14 mouse cellular contexts compared by ENCODE assay signal in genomic region chrX:106085132-106085531, GRCm38 (mm10). TPM values are rescaled to one million over a fixed set of nuclear protein-coding genes. Genes with fewer than 3 reads are reported as not detected.
DNase-seq lines count a peak whose midpoint lies in the region; ATAC-seq lines count a peak whose summit lies in the region.
"Had no signal": no experiment of that assay in that cellular context is flagged by ENCODE, and none has a peak within 500 bp of the region (broad histone marks: within the 10 kb centered on the region; RNA-seq: fewer than 3 reads in every experiment).

No protein-coding gene starts in this region.

- no peak overlapping the region for H3K4me3 ChIP-seq in heart, embryonic 10.5 days
- H3K4me3 ChIP-seq in hindbrain, embryonic 12.5 days, result no peak overlapping the region
- H3K4me3 ChIP-seq in hindbrain, embryonic 11.5 days (ENCODE audit: low read depth, low read length), result no peak overlapping the region
- H3K4me3 ChIP-seq: embryonic facial prominence, embryonic 12.5 days; forebrain, embryonic 10.5 days had no signal

- H3K9me3 ChIP-seq in heart, embryonic 10.5 days, result no peaks in the 10 kb centered on the region
- H3K9me3 ChIP-seq in hindbrain, embryonic 12.5 days (replicated peaks), result no peaks in the 10 kb centered on the region
- no peaks in the 10 kb centered on the region for H3K9me3 ChIP-seq in hindbrain, embryonic 11.5 days (ENCODE audit: control insufficient read depth, low read length)
- H3K9me3 ChIP-seq: embryonic facial prominence, embryonic 12.5 days; forebrain, embryonic 10.5 days; G1E had no signal

- no peaks in the 10 kb centered on the region for H3K27me3 ChIP-seq in heart, embryonic 10.5 days (ENCODE audit: insufficient read depth, poor library complexity, severe bottlenecking)
- no peaks in the 10 kb centered on the region for H3K27me3 ChIP-seq in hindbrain, embryonic 12.5 days
- H3K27me3 ChIP-seq in hindbrain, embryonic 11.5 days (ENCODE audit: control insufficient read depth, insufficient read depth, low read length), result no peaks in the 10 kb centered on the region
- H3K27me3 ChIP-seq: embryonic facial prominence, embryonic 12.5 days had no signal

- no peak for ATAC-seq in hindbrain, embryonic 12.5 days (ENCODE audit: low FRiP score)
- ATAC-seq in hindbrain, embryonic 11.5 days (ENCODE audit: low FRiP score), result no peak
- ATAC-seq: midbrain, embryonic 16.5 days had no signal

- H3K27ac ChIP-seq in heart, embryonic 10.5 days, result no peak overlapping the region
- no peak overlapping the region for H3K27ac ChIP-seq in hindbrain, embryonic 12.5 days
- no peak overlapping the region for H3K27ac ChIP-seq in hindbrain, embryonic 11.5 days (ENCODE audit: low read depth, low read length)
- H3K27ac ChIP-seq: embryonic facial prominence, embryonic 12.5 days; forebrain, embryonic 10.5 days had no signal

- WGBS in heart, embryonic 10.5 days, result 82% methylated on average over 3 of the region's 3 CpGs
- 92% methylated on average over 3 of the region's 3 CpGs for WGBS in hindbrain, embryonic 12.5 days
- 92% methylated on average over 3 of the region's 3 CpGs for WGBS in hindbrain, embryonic 11.5 days

- H3K4me1 ChIP-seq in heart, embryonic 10.5 days, result no peaks in the 10 kb centered on the region
- H3K4me1 ChIP-seq in hindbrain, embryonic 12.5 days, result no peaks in the 10 kb centered on the region
- no peaks in the 10 kb centered on the region for H3K4me1 ChIP-seq in hindbrain, embryonic 11.5 days (replicated peaks; ENCODE audit: control insufficient read depth, insufficient read depth, low read length)
- H3K4me1 ChIP-seq: embryonic facial prominence, embryonic 12.5 days had no signal

- no peak overlapping the region for H3K9ac ChIP-seq in hindbrain, embryonic 12.5 days
- H3K9ac ChIP-seq in hindbrain, embryonic 11.5 days (ENCODE audit: low read depth, low read length), result no peak overlapping the region
- H3K9ac ChIP-seq: embryonic facial prominence, embryonic 12.5 days had no signal

- no peak overlapping the region for H3K4me2 ChIP-seq in hindbrain, embryonic 12.5 days (replicated peaks)
- H3K4me2 ChIP-seq in hindbrain, embryonic 11.5 days (replicated peaks; ENCODE audit: low read depth, low read length), result no peak overlapping the region
- H3K4me2 ChIP-seq: embryonic facial prominence, embryonic 12.5 days; liver, embryonic 11.5 days had no signal

- H3K36me3 ChIP-seq in heart, embryonic 10.5 days, result peaks cover 6% of the 10 kb centered on the region; the same call in 1 of the 2 replicates
- 0 out of 2 replicates have a peak, but pooled peaks cover 3% of the 10 kb centered on the region for H3K36me3 ChIP-seq in hindbrain, embryonic 12.5 days
- no peaks in the 10 kb centered on the region for H3K36me3 ChIP-seq in hindbrain, embryonic 11.5 days (ENCODE audit: control insufficient read depth, insufficient read depth, low read length)
- H3K36me3 ChIP-seq: embryonic facial prominence, embryonic 12.5 days had no signal

- peak; percentile 90 for DNase-seq in heart, adult 11 months
- DNase-seq in heart, embryonic 10.5 days (ENCODE audit: low spot score), result no peak
- peak; percentile 1 for DNase-seq in 3134 (ENCODE audit: extremely low read depth, insufficient read length, low spot score)
- peak; percentile 8 for DNase-seq in gastrocnemius, postnatal 25 days
- peak; percentile 3 to 30 for DNase-seq in kidney, postnatal 25 days
- no peak for DNase-seq in layer of hippocampus, adult 9-10 months (ENCODE audit: low spot score)
- no peak for DNase-seq in hindbrain, embryonic 11.5 days (ENCODE audit: low spot score)
- DNase-seq: cerebellum, postnatal 36 days had no signal

RNA-seq across cellular contexts. Expression of gene Tlr13, which starts 57.9 kb away (rescaled TPM):
- polyA plus RNA-seq in heart, embryonic 10.5 days (2016; fragmentation: Nextera tagmentation; extraction: Ambion mirVana), result 0.05 and 0.08 TPM in 2 replicates
- total RNA-seq in gastrocnemius, postnatal 25 days (2021), result under 1 TPM; 0.21 to 0.31 TPM
- polyA plus RNA-seq in hindbrain, embryonic 12.5 days (2016; fragmentation: Nextera tagmentation; extraction: Ambion mirVana), result 0.34 and 0.37 TPM in 2 replicates
- polyA plus RNA-seq in hindbrain, embryonic 11.5 days (2014; fragmentation: Nextera tagmentation; extraction: Ambion mirVana), result 0.35 and 0.51 TPM in 2 replicates
- polyA plus RNA-seq: G1E had no signal

RNA-seq across cellular contexts. Expression of gene Atp7a, which starts 58.1 kb away (rescaled TPM):
- 18.3 and 24.0 TPM in 2 replicates for polyA plus RNA-seq in heart, embryonic 10.5 days (2016; fragmentation: Nextera tagmentation; extraction: Ambion mirVana)
- 1 to 10 TPM; 6.9 to 8.1 TPM for total RNA-seq in gastrocnemius, postnatal 25 days (2021)
- 29.1 and 30.2 TPM in 2 replicates for polyA plus RNA-seq in hindbrain, embryonic 12.5 days (2016; fragmentation: Nextera tagmentation; extraction: Ambion mirVana)
- polyA plus RNA-seq in hindbrain, embryonic 11.5 days (2014; fragmentation: Nextera tagmentation; extraction: Ambion mirVana), result 25.3 and 28.0 TPM in 2 replicates

Comparison
In these comparisons a context has a peak if more than half of its experiments do, and no peak if none do; other contexts are left out.
1. DNase-seq: peak in heart, adult 11 months (single experiment), 3134 (single experiment), gastrocnemius, postnatal 25 days (single experiment) and kidney, postnatal 25 days (2 of 2); none in heart, embryonic 10.5 days (single experiment), layer of hippocampus, adult 9-10 months (single experiment) and hindbrain, embryonic 11.5 days (single experiment).